Mouse (Mus musculus) myocyte (in vitro differentiated cells): ENCODE results near the gene 6430548M08Rik. TPM values are rescaled to one million over a fixed set of nuclear protein-coding genes. Genes with fewer than 3 reads are reported as not detected.

Experiments used
- H3K27me3 ChIP-seq: one replicate; pipeline ENCODE4 v1.6.1; 2011; ENCODE audit not compliant: control insufficient read depth, insufficient read depth, insufficient read length
- H3K36me3 ChIP-seq: one replicate; pipeline ENCODE4 v1.6.1; 2011; ENCODE audit not compliant: control insufficient read depth, insufficient read depth
- H3K4me2 ChIP-seq: one replicate; pipeline ENCODE4 v1.6.1; 2011; ENCODE audit warnings: low read depth, control low read depth
- H3K4me3 ChIP-seq: one replicate; pipeline ENCODE4 v1.5.1; 2011; ENCODE audit warnings: mild to moderate bottlenecking, control low read depth, moderate library complexity
- H3K79me2 ChIP-seq: one replicate; pipeline ENCODE4 v1.6.1; 2011; ENCODE audit not compliant: control insufficient read depth, insufficient read depth
- H3ac ChIP-seq: one replicate; pipeline ENCODE4 v1.6.1; 2011; ENCODE audit not compliant: control insufficient read depth, insufficient read length
- CEBPB ChIP-seq: IDR thresholded peaks from 2 replicates; pipeline ENCODE4 v1.6.1; 2011; ENCODE audit warnings: mild to moderate bottlenecking, moderate library complexity; ENCODE audit not compliant: poor library complexity, insufficient read depth, severe bottlenecking
- E2F4 ChIP-seq: IDR thresholded peaks from one replicate; pipeline ENCODE4 v1.6.1; 2011; ENCODE audit warnings: mild to moderate bottlenecking, control low read depth, moderate library complexity; ENCODE audit not compliant: insufficient read depth
- MAX ChIP-seq: IDR thresholded peaks from one replicate; pipeline ENCODE4 v1.6.1; 2011; ENCODE audit warnings: low read depth, mild to moderate bottlenecking, control low read depth
- MYOD1 ChIP-seq, 3 experiments: IDR thresholded peaks; one replicate each; pipeline ENCODE4 v1.6.1; 2011; ENCODE audit warnings: control low read depth in 2 of 3, low read depth in 2 of 3, mild to moderate bottlenecking in 2 of 3, moderate library complexity in 1 of 3; ENCODE audit not compliant: insufficient read length in 2 of 3, control insufficient read depth in 1 of 3
- MYOG ChIP-seq, 3 experiments: IDR thresholded peaks; one replicate each; pipeline ENCODE4 v1.6.1; 2011; ENCODE audit warnings: control low read depth in 2 of 3, low read depth in 2 of 3, mild to moderate bottlenecking in 2 of 3; ENCODE audit not compliant: insufficient read length in 2 of 3, control insufficient read depth in 1 of 3, insufficient read depth in 1 of 3
- POLR2A ChIP-seq: IDR thresholded peaks from one replicate; pipeline ENCODE4 v1.6.1; 2011; ENCODE audit warnings: low read depth, mild to moderate bottlenecking, control low read depth, moderate library complexity; ENCODE audit not compliant: insufficient read length
- POLR2AphosphoS2 ChIP-seq: IDR thresholded peaks from one replicate; pipeline ENCODE4 v1.6.1; 2011; ENCODE audit warnings: low read depth, control low read depth; ENCODE audit not compliant: insufficient read length
- REST ChIP-seq: IDR thresholded peaks from one replicate; pipeline ENCODE4 v1.6.1; 2011; ENCODE audit warnings: mild to moderate bottlenecking, control low read depth, moderate library complexity; ENCODE audit not compliant: insufficient read depth, insufficient read length
- SRF ChIP-seq: IDR thresholded peaks from one replicate; pipeline ENCODE4 v1.6.1; 2011; ENCODE audit warnings: low read depth; ENCODE audit not compliant: control insufficient read depth, insufficient read length
- TCF12 ChIP-seq: IDR thresholded peaks from one replicate; pipeline ENCODE4 v1.6.1; 2011; ENCODE audit warnings: mild to moderate bottlenecking, control low read depth; ENCODE audit not compliant: poor library complexity, insufficient read depth, severe bottlenecking
- TCF3 ChIP-seq: IDR thresholded peaks from one replicate; pipeline ENCODE4 v1.6.1; 2011; ENCODE audit warnings: low read depth, control low read depth; ENCODE audit not compliant: insufficient read length
- USF1 ChIP-seq: IDR thresholded peaks from one replicate; pipeline ENCODE4 v1.6.1; 2011; ENCODE audit warnings: low read depth, mild to moderate bottlenecking, control low read depth, moderate library complexity
- polyA plus RNA-seq: library from polyadenylated mRNA; unstranded; fragments of >200 nt; fragmentation: generic; extraction: Trizol; gene quantifications from one replicate; pipeline ENCODE4 v1.2.1, GENCODE M21; 2012; ENCODE audit warnings: missing spikeins

Gene 6430548M08Rik
- polyA plus RNA-seq, 1 experiment = 9.4 TPM

DNA sequence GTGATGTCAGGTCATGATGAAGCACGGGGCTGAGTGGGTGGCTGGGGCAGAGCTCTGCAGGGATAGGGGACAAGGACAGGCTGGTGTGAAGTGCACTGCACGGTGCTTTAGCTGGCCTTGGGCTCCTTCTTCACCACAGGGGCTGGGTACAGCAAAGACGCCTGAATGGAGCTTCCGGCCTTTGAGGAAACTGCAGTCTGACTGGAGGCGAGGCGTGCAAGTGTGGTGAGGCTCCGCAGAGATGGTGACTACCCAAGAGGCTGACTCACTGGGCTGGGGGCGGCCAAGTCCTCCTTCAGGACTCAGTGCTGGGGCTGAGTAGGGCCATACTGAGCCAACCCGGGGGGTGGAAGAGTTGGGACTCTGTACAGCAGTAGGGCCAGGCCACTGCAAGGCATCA, 92.0 kb downstream of the 6430548M08Rik start:
- H3K4me3 ChIP-seq = no peak overlapping the region
- no peaks in the 10 kb centered on the region for H3K79me2 ChIP-seq
- H3K4me2 ChIP-seq = no peak overlapping the region
- H3K36me3 ChIP-seq = no peaks in the 10 kb centered on the region
- TF ChIP-seq POLR2AphosphoS2 (no peak), POLR2A (no peak), SRF (no peak), MAX (no peak), CEBPB (no peak), TCF12 (no peak), E2F4 (no peak), TCF3 (no peak), MYOG (IDR thresholded peaks at IDR 0.05; ENCODE audit: control insufficient read depth in 1 of 3, insufficient read depth in 1 of 3, insufficient read length in 2 of 3, low read depth in 2 of 3) (no peak), USF1 (no peak), REST (no peak), MYOD1 (IDR thresholded peaks at IDR 0.05; ENCODE audit: control insufficient read depth in 1 of 3, insufficient read length in 2 of 3, low read depth in 2 of 3) (no peak)
- H3K27me3 ChIP-seq = no peaks in the 10 kb centered on the region
- no peak overlapping the region for H3ac ChIP-seq

DNA sequence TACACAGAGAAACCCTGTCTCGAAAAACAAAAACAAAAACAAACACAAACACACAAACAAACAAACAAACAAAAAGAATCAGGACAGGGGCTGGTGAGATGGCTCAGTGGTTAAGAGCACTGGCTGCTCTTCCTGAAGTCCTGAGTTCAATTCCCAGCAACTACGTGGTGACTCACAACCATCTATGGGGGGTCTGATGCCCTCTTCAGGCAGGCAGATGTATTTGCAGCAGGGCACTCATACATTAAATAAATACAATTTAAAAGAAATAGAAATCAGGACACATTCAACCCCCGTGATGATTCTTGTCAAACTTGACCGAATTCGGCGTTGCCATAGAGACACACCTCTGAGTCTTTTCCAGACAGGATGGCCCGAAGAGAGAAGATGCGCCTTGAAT, 93.4 kb downstream of the 6430548M08Rik start:
- Histone ChIP-seq H3K4me3 (no peak overlapping the region), H3K27me3 (no peaks in the 10 kb centered on the region), H3ac (no peak overlapping the region), H3K36me3 (no peaks in the 10 kb centered on the region), H3K79me2 (no peaks in the 10 kb centered on the region), H3K4me2 (no peak overlapping the region)
- no peak for TF ChIP-seq E2F4
- no peak for TF ChIP-seq TCF3
- TF ChIP-seq POLR2A = no peak
- no peak for TF ChIP-seq USF1
- no peak for TF ChIP-seq POLR2AphosphoS2
- TF ChIP-seq MYOD1 (IDR thresholded peaks at IDR 0.05; ENCODE audit: control insufficient read depth in 1 of 3, insufficient read length in 2 of 3, low read depth in 2 of 3) = no peak
- TF ChIP-seq MYOG (IDR thresholded peaks at IDR 0.05; ENCODE audit: control insufficient read depth in 1 of 3, insufficient read depth in 1 of 3, insufficient read length in 2 of 3, low read depth in 2 of 3) = no peak
- TF ChIP-seq SRF = no peak
- TF ChIP-seq TCF12 = no peak
- TF ChIP-seq CEBPB = no peak
- no peak for TF ChIP-seq MAX
- no peak for TF ChIP-seq REST

DNA sequence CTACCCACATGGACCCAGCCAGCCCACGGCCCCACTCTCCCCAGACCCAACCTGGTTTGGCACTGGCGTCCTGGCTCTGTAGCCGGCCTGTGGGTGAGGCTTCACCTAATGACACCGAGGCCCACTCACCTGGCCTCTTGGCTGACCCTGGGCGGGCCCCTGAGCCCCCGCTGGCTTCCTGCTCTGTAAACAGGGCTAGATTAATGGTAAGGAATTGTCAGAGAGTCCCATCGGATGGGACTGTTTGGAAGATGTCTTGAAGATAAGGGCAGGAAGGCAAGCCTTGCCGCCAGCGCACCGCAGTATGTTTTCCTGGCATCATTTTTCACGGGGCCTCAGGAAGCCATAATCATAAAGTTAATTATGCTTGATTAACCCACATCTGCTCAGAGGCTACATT, 94.2 kb downstream of the 6430548M08Rik start:
- no peaks in the 10 kb centered on the region for H3K36me3 ChIP-seq
- H3K4me3 ChIP-seq = no peak overlapping the region
- TF ChIP-seq CEBPB (no peak), TCF3 (no peak), TCF12 (no peak), USF1 (no peak), POLR2AphosphoS2 (no peak), E2F4 (no peak), REST (no peak), SRF (no peak), MYOD1 (IDR thresholded peaks at IDR 0.05; ENCODE audit: control insufficient read depth in 1 of 3, insufficient read length in 2 of 3, low read depth in 2 of 3) (no peak), MYOG (IDR thresholded peaks at IDR 0.05; ENCODE audit: control insufficient read depth in 1 of 3, insufficient read depth in 1 of 3, insufficient read length in 2 of 3, low read depth in 2 of 3) (no peak), MAX (no peak), POLR2A (no peak)
- H3K79me2 ChIP-seq = no peaks in the 10 kb centered on the region
- no peaks in the 10 kb centered on the region for H3K27me3 ChIP-seq
- H3K4me2 ChIP-seq = no peak overlapping the region
- no peak overlapping the region for H3ac ChIP-seq

DNA sequence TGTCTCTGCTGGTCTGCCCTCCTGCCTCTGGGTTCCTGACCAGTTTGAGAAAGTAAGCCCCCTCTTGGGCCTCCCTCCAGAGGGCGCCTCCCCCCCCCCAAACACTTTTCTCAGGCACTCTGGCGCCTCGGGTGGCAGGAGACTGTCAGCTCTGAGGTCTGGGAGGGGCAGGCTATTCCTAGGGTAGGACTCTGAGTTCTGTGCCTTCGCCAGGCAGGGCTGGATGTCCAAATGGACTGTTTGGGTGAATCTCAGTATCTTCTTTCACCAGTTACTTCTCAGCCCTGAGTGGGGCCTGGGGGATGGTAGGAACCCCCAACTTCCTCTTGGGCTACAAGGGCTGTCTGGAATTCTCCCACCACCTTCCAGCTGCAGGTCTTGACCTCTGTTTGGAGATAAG, 97.4 kb downstream of the 6430548M08Rik start:
- no peak for TF ChIP-seq CEBPB
- no peak for TF ChIP-seq E2F4
- no peak for TF ChIP-seq MAX
- TF ChIP-seq TCF3 = no peak
- no peak for TF ChIP-seq POLR2A
- TF ChIP-seq SRF = no peak
- no peak for TF ChIP-seq REST
- TF ChIP-seq POLR2AphosphoS2 = no peak
- no peaks in the 10 kb centered on the region for H3K79me2 ChIP-seq
- no peak overlapping the region for H3ac ChIP-seq
- no peaks in the 10 kb centered on the region for H3K27me3 ChIP-seq
- H3K4me3 ChIP-seq = no peak overlapping the region
- no peaks in the 10 kb centered on the region for H3K36me3 ChIP-seq
- no peak overlapping the region for H3K4me2 ChIP-seq

DNA sequence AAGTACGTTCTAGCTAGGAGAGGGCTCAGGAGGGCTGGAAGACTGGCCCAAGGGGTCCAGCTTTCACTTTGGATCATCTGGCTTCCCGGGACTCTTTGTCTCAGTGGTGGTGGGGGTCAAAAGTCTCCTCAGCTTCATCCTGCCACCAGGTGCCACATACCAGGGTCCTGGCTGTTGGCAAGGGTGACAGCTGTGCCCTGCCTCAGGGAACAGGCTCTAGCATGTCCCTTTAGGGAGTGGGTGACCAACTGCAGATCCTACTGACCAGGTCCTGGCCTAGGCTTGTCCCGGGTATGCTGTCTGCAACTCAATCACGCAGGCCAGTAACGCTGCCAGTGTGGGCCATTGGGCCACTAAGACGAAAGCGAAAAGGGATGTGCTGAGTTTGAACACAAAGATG, 98.6 kb downstream of the 6430548M08Rik start:
- no peak overlapping the region for H3K4me2 ChIP-seq
- TF ChIP-seq REST (no peak), MAX (no peak), CEBPB (no peak), MYOD1 (IDR thresholded peaks at IDR 0.05; ENCODE audit: control insufficient read depth in 1 of 3, insufficient read length in 2 of 3, low read depth in 2 of 3) (peak in 2 of 3 experiments; percentile 63 to 90), E2F4 (no peak), TCF3 (peak; percentile 55), TCF12 (peak; percentile 43), MYOG (IDR thresholded peaks at IDR 0.05; ENCODE audit: control insufficient read depth in 1 of 3, insufficient read depth in 1 of 3, insufficient read length in 2 of 3, low read depth in 2 of 3) (peak; percentile 31 to 96 (median 81)), SRF (peak; percentile 22), POLR2AphosphoS2 (no peak), POLR2A (no peak)
- no peaks in the 10 kb centered on the region for H3K36me3 ChIP-seq
- H3ac ChIP-seq = no peak overlapping the region
- H3K27me3 ChIP-seq = no peaks in the 10 kb centered on the region
- H3K79me2 ChIP-seq = no peaks in the 10 kb centered on the region
- H3K4me3 ChIP-seq = no peak overlapping the region
